Mouse (Mus musculus) layer of hippocampus, adult 8-10 months (tissue): ENCODE measurements around the gene Pla2r1. TPM values are rescaled to one million over a fixed set of nuclear protein-coding genes. Genes with fewer than 3 reads are reported as not detected.

Experiments used
- DNase-seq, 2 experiments: peaks; one replicate each; pipeline ENCODE4 v3.0.0; 2022; ENCODE audit warnings: low spot score in 2 of 2
- total RNA-seq, 4 experiments: library from RNA; stranded (reverse); gene quantifications; 2 replicates each; pipeline ENCODE4 v1.2.4; 2022

Gene Pla2r1
- total RNA-seq, 4 experiments from 2014 or later: 0.56 to 1.0 (median 0.85) TPM

GRCm38 (mm10) chr2:60503991-60504390, 49.1 kb downstream of the Pla2r1 start:
- DNase-seq: no peak

- no peak for DNase-seq
These were observed 52.5 kb downstream of the Pla2r1 start for GRCm38 (mm10) chr2:60500583-60501116.

GRCm38 (mm10) chr2:60479906-60480305, 73.2 kb downstream of the Pla2r1 start:
- DNase-seq: peak; percentile 57 to 63

- DNase-seq: no peak
These were observed 74.3 kb downstream of the Pla2r1 start for GRCm38 (mm10) chr2:60478778-60479177.

- no peak for DNase-seq
These were observed 84.0 kb downstream of the Pla2r1 start for GRCm38 (mm10) chr2:60468901-60469770.

GRCm38 (mm10) chr2:60452376-60452775, 100.7 kb downstream of the Pla2r1 start:
- no peak for DNase-seq

- DNase-seq: no peak
These were observed 101.9 kb downstream of the Pla2r1 start for GRCm38 (mm10) chr2:60451119-60451773.

- DNase-seq: no peak
These were observed 103.4 kb downstream of the Pla2r1 start for GRCm38 (mm10) chr2:60449732-60450131.

- peak; percentile 63 to 71 for DNase-seq
These were observed 108.2 kb downstream of the Pla2r1 start for GRCm38 (mm10) chr2:60444711-60445509.

- no peak for DNase-seq
These were observed 109.8 kb downstream of the Pla2r1 start for GRCm38 (mm10) chr2:60443279-60443678.

- DNase-seq: peak in 1 of 2 experiments; percentile 5
These were observed 111.2 kb downstream of the Pla2r1 start for GRCm38 (mm10) chr2:60441875-60442274.

GRCm38 (mm10) chr2:60436802-60437201, 116.3 kb downstream of the Pla2r1 start:
- no peak for DNase-seq

- no peak for DNase-seq
These were observed 122.6 kb downstream of the Pla2r1 start for GRCm38 (mm10) chr2:60430315-60431021.

GRCm38 (mm10) chr2:60418075-60418474, 135.0 kb downstream of the Pla2r1 start:
- peak; percentile 30 to 57 for DNase-seq

GRCm38 (mm10) chr2:60414334-60414733, 138.8 kb downstream of the Pla2r1 start:
- DNase-seq: no peak

GRCm38 (mm10) chr2:60413006-60413650, 140.0 kb downstream of the Pla2r1 start:
- peak; percentile 6 to 9 for DNase-seq

- no peak for DNase-seq
These were observed 141.9 kb downstream of the Pla2r1 start for GRCm38 (mm10) chr2:60411181-60411580.

- DNase-seq: no peak
These were observed 142.9 kb downstream of the Pla2r1 start for GRCm38 (mm10) chr2:60409989-60410763.

GRCm38 (mm10) chr2:60409194-60409593, 143.9 kb downstream of the Pla2r1 start:
- DNase-seq: no peak
